Mouse (Mus musculus) lung, postnatal 0 days (tissue): ENCODE measurements around the gene Ifit1bl2. TPM values are rescaled to one million over a fixed set of nuclear protein-coding genes. Genes with fewer than 3 reads are reported as not detected.
"Not testable (repeated sequence)": the region's sequence is repeated elsewhere in the genome, so short reads cannot be mapped to it uniquely, and the experiment has no call there.

Experiments used
- ATAC-seq: fragments of 200-750 bp; cut with Nextera tagmentation; 2 replicates; pipeline ENCODE4 v1.8.0; 2017; ENCODE audit warnings: moderate library complexity
- DNase-seq: peaks from one replicate; pipeline ENCODE4 v3.0.0-alpha.2; 2016; ENCODE audit warnings: low spot score
- H3K27ac ChIP-seq: fragments of 300-500 bp; sonication (generic); 2 replicates; pipeline ENCODE4 v1.5.1; 2014; ENCODE audit warnings: antibody characterized with exemption, mild to moderate bottlenecking, low read length, mixed read lengths
- H3K27me3 ChIP-seq: fragments of 300-500 bp; sonication (generic); replicated peaks from 2 replicates; pipeline ENCODE4 v1.6.1; 2014; ENCODE audit warnings: low read length, mixed read lengths; ENCODE audit not compliant: insufficient read depth
- H3K36me3 ChIP-seq: fragments of 300-500 bp; sonication (generic); 2 replicates; pipeline ENCODE4 v1.6.1; 2014; ENCODE audit warnings: low read length, mixed read lengths; ENCODE audit not compliant: insufficient read depth
- H3K4me1 ChIP-seq: fragments of 300-500 bp; sonication (generic); 2 replicates; pipeline ENCODE4 v1.6.1; 2014; ENCODE audit warnings: antibody characterized with exemption, low read depth, low read length, mixed read lengths; ENCODE audit not compliant: insufficient read depth
- H3K4me2 ChIP-seq: fragments of 300-500 bp; sonication (generic); replicated peaks from 2 replicates; pipeline ENCODE4 v1.6.1; 2014; ENCODE audit warnings: low read depth, mild to moderate bottlenecking, low read length, moderate library complexity, mixed read lengths
- H3K4me3 ChIP-seq: fragments of 300-500 bp; sonication (generic); 2 replicates; pipeline ENCODE4 v1.5.1; 2014; ENCODE audit warnings: low read depth, low read length
- H3K9ac ChIP-seq: fragments of 300-500 bp; sonication (generic); replicated peaks from 2 replicates; pipeline ENCODE4 v1.6.1; 2014; ENCODE audit warnings: low read depth, mild to moderate bottlenecking
- H3K9me3 ChIP-seq: fragments of 300-500 bp; sonication (generic); 2 replicates; pipeline ENCODE4 v1.6.1; 2016; ENCODE audit warnings: low read length, mixed read lengths
- CTCF ChIP-seq: IDR thresholded peaks from 2 replicates; pipeline ENCODE4 v1.5.1; 2016; ENCODE audit warnings: antibody characterized with exemption, mild to moderate bottlenecking
- EP300 ChIP-seq: IDR thresholded peaks from 2 replicates; pipeline ENCODE4 v1.6.1; 2016; ENCODE audit warnings: antibody characterized with exemption, mild to moderate bottlenecking, control low read depth
- WGBS: fragments of 180-500 bp; shearing (Covaris S2); extraction: QIAGEN DNeasy Blood & Tissue Kit; methylation state at CpG from one replicate; pipeline ENCODE4 v1.1.7; 2014; 5-methylcytosine and 5-hydroxymethylcytosine counted together
- polyA plus RNA-seq: library from polyadenylated mRNA; unstranded; fragments of >200 nt; fragmentation: Nextera tagmentation; extraction: Ambion mirVana; gene quantifications from 2 replicates; pipeline ENCODE4 v1.2.1, GENCODE M21; 2015

Gene Ifit1bl2
- polyA plus RNA-seq, 1 experiment from 2014 or later: 0.54 TPM

GRCm38 (mm10) chr19:34598341-34598740, 42.2 kb downstream of the Ifit1bl2 start:
- TF ChIP-seq EP300 (no peak), CTCF (no peak)
- Histone ChIP-seq H3K4me3 (no peak overlapping the region), H3K4me2 (no peak overlapping the region), H3K9me3 (no peaks in the 10 kb centered on the region), H3K27me3 (no peaks in the 10 kb centered on the region), H3K36me3 (no peaks in the 10 kb centered on the region), H3K27ac (no peak overlapping the region), H3K4me1 (0 out of 2 replicates have a peak, but pooled peaks cover 3% of the 10 kb centered on the region), H3K9ac (no peak overlapping the region)
- ATAC-seq (no peak), DNase-seq (peak; percentile 47)
- whole genome bisulfite sequencing: 61% methylated on average over 2 of the region's 2 CpGs

- Histone ChIP-seq H3K9me3 (no peaks in the 10 kb centered on the region), H3K4me2 (no peak overlapping the region), H3K36me3 (no peaks in the 10 kb centered on the region), H3K4me3 (no peak overlapping the region), H3K4me1 (0 out of 2 replicates have a peak, but pooled peaks cover 3% of the 10 kb centered on the region), H3K27ac (no peak overlapping the region), H3K9ac (no peak overlapping the region), H3K27me3 (no peaks in the 10 kb centered on the region)
- no peak for ATAC-seq
- DNase-seq: no peak
- TF ChIP-seq CTCF: no peak
- TF ChIP-seq EP300: no peak
Observed at GRCm38 (mm10) chr19:34596811-34597210, 43.7 kb downstream of the Ifit1bl2 start.

- WGBS: 68% methylated on average over 3 of the region's 3 CpGs
- not testable (repeated sequence) for H3K9me3 ChIP-seq, H3K4me2 ChIP-seq, H3K9ac ChIP-seq, H3K36me3 ChIP-seq, H3K4me3 ChIP-seq, H3K27ac ChIP-seq, H3K4me1 ChIP-seq, H3K27me3 ChIP-seq
- 0 out of 2 replicates have a peak, but pooled peaks have one; percentile 1 for TF ChIP-seq CTCF
- peak; percentile 53 for ATAC-seq
- DNase-seq: peak; percentile 40
Observed at GRCm38 (mm10) chr19:34594523-34594922, 46.0 kb downstream of the Ifit1bl2 start.

DNA sequence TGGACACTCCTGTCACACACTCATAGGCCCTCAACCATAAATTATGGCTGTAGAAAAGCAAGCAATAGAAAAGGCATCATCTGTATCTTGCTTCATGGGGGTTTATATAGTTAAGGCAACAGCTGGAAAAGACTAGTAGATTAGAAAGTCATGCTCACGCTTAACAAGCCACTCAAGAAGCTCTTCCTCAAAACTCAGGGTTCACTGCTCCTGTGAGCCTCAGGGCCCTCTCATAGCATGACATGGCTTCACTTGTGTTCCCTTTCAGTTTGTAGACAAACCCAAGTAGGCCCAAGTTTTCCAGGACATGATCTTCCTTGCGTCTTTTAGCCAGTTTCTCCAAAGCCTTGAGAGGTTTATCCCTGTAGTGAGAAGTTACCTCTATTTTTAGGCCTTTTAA, 47.1 kb downstream of the Ifit1bl2 start:
- no peaks in the 10 kb centered on the region for H3K36me3 ChIP-seq
- H3K4me1 ChIP-seq: 0 out of 2 replicates have a peak, but pooled peaks cover 3% of the 10 kb centered on the region
- H3K4me2 ChIP-seq: no peak overlapping the region
- ATAC-seq (no peak), DNase-seq (no peak)
- H3K27me3 ChIP-seq: no peaks in the 10 kb centered on the region
- no peak overlapping the region for H3K4me3 ChIP-seq
- TF ChIP-seq CTCF (no peak), EP300 (no peak)
- no peaks in the 10 kb centered on the region for H3K9me3 ChIP-seq
- no peak overlapping the region for H3K9ac ChIP-seq
- no peak overlapping the region for H3K27ac ChIP-seq
- 91% methylated on average over 2 of the region's 2 CpGs for WGBS

DNA sequence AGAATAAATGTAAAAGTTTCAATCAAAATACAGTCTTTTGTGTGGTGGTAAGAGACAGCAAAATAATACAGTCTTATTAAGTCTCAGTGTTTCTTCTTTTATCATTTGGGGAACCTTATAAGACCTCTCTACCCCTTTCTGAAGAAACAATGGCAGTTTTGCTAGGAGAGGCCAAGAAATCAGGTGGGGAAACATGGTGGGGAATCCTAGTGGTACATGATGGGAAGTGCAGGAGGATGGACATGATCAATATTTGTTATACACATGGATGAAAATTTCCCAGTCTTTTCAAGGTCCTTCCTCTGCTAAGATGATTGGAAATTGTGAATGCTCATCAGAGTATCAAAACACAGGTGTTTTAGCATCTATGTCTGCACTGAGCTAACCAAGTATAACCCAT, 51.6 kb downstream of the Ifit1bl2 start:
- H3K27me3 ChIP-seq: no peaks in the 10 kb centered on the region
- H3K4me3 ChIP-seq: no peak overlapping the region
- 0 out of 2 replicates have a peak, but pooled peaks cover 2% of the 10 kb centered on the region for H3K4me1 ChIP-seq
- no peak overlapping the region for H3K9ac ChIP-seq
- no peaks in the 10 kb centered on the region for H3K9me3 ChIP-seq
- no peak overlapping the region for H3K4me2 ChIP-seq
- TF ChIP-seq CTCF (peak; percentile 35), EP300 (no peak)
- DNase-seq (no peak), ATAC-seq (no peak)
- no peak overlapping the region for H3K27ac ChIP-seq
- no peaks in the 10 kb centered on the region for H3K36me3 ChIP-seq

GRCm38 (mm10) chr19:34587898-34588692, 52.4 kb downstream of the Ifit1bl2 start:
- not testable (repeated sequence) for H3K4me3 ChIP-seq, H3K9ac ChIP-seq, H3K36me3 ChIP-seq, H3K4me1 ChIP-seq, H3K4me2 ChIP-seq, H3K27ac ChIP-seq, H3K27me3 ChIP-seq, H3K9me3 ChIP-seq
- peak; percentile 48 for ATAC-seq
- DNase-seq: peak; percentile 35
- 49% methylated on average over 6 of the region's 12 CpGs for whole genome bisulfite sequencing
